Mouse (Mus musculus): Measurements from ENCODE around the gene Gm20696. TPM values are rescaled to one million over a fixed set of nuclear protein-coding genes. Genes with fewer than 3 reads are reported as not detected.

Gm20696 gene
- polyA plus RNA-seq, 1 experiment: 5.7 TPM

GRCm38 (mm10) chr6:99658586-99658985 lies 8.0 kb downstream of the Gm20696 start:
- no peak for TF ChIP-seq POLR2A (IDR thresholded peaks at IDR 0.05; ENCODE audit: borderline replicate concordance, control insufficient read depth, low read depth, low read length)
- no peak for TF ChIP-seq CTCF (IDR thresholded peaks at IDR 0.05; ENCODE audit: control insufficient read depth, insufficient read depth, low read length)
- Histone ChIP-seq H3K4me3 (replicated peaks; ENCODE audit: control insufficient read depth, low read depth, low read length) (no peak overlapping the region), H3K4me1 (ENCODE audit: control insufficient read depth, insufficient read depth, low read length) (no peaks in the 10 kb centered on the region; the same call in 1 of the 2 replicates), H3K27ac (ENCODE audit: control insufficient read depth, insufficient read depth, low read depth, low read length, poor library complexity) (no peak overlapping the region)
- WGBS: 40% methylated on average over 10 of the region's 10 CpGs

- no peak for TF ChIP-seq POLR2A (IDR thresholded peaks at IDR 0.05; ENCODE audit: borderline replicate concordance, control insufficient read depth, low read depth, low read length)
- TF ChIP-seq CTCF (IDR thresholded peaks at IDR 0.05; ENCODE audit: control insufficient read depth, insufficient read depth, low read length): no peak
- H3K4me1 ChIP-seq (ENCODE audit: control insufficient read depth, insufficient read depth, low read length): no peaks in the 10 kb centered on the region; the same call in 1 of the 2 replicates
- no peak overlapping the region for H3K4me3 ChIP-seq (replicated peaks; ENCODE audit: control insufficient read depth, low read depth, low read length)
- no peak overlapping the region; the same call in 1 of the 2 replicates for H3K27ac ChIP-seq (ENCODE audit: control insufficient read depth, insufficient read depth, low read depth, low read length, poor library complexity)
- WGBS: 41% methylated on average over 2 of the region's 2 CpGs
Observed at GRCm38 (mm10) chr6:99656088-99656487, 10.5 kb downstream of the Gm20696 start.

- WGBS: 8% methylated on average over 7 of the region's 7 CpGs
- Histone ChIP-seq H3K27ac (ENCODE audit: control insufficient read depth, insufficient read depth, low read depth, low read length, poor library complexity) (peak overlapping the region; percentile 41; the same call in 1 of the 2 replicates), H3K4me1 (ENCODE audit: control insufficient read depth, insufficient read depth, low read length) (peaks cover 2% of the 10 kb centered on the region; the same call in 1 of the 2 replicates), H3K4me3 (replicated peaks; ENCODE audit: control insufficient read depth, low read depth, low read length) (peak overlapping the region; percentile 49)
- TF ChIP-seq CTCF (IDR thresholded peaks at IDR 0.05; ENCODE audit: control insufficient read depth, insufficient read depth, low read length): no peak
- TF ChIP-seq POLR2A (IDR thresholded peaks at IDR 0.05; ENCODE audit: borderline replicate concordance, control insufficient read depth, low read depth, low read length): no peak
Observed at GRCm38 (mm10) chr6:99655488-99655887, 11.1 kb downstream of the Gm20696 start.

- 74% methylated on average over 5 of the region's 5 CpGs for WGBS
- no peak overlapping the region for H3K4me3 ChIP-seq (replicated peaks; ENCODE audit: control insufficient read depth, low read depth, low read length)
- H3K4me1 ChIP-seq (ENCODE audit: control insufficient read depth, insufficient read depth, low read length): peaks cover 2% of the 10 kb centered on the region; the same call in 1 of the 2 replicates
- H3K27ac ChIP-seq (ENCODE audit: control insufficient read depth, insufficient read depth, low read depth, low read length, poor library complexity): no peak overlapping the region
- TF ChIP-seq POLR2A (IDR thresholded peaks at IDR 0.05; ENCODE audit: borderline replicate concordance, control insufficient read depth, low read depth, low read length): no peak
- TF ChIP-seq CTCF (IDR thresholded peaks at IDR 0.05; ENCODE audit: control insufficient read depth, insufficient read depth, low read length): no peak
Observed at GRCm38 (mm10) chr6:99654343-99654742, 12.3 kb downstream of the Gm20696 start.

GRCm38 (mm10) chr6:99652341-99652740 lies 14.3 kb downstream of the Gm20696 start:
- Histone ChIP-seq H3K4me1 (ENCODE audit: control insufficient read depth, insufficient read depth, low read length) (peaks cover 2% of the 10 kb centered on the region; the same call in 1 of the 2 replicates), H3K27ac (ENCODE audit: control insufficient read depth, insufficient read depth, low read depth, low read length, poor library complexity) (no peak overlapping the region), H3K4me3 (replicated peaks; ENCODE audit: control insufficient read depth, low read depth, low read length) (no peak overlapping the region)
- WGBS: 78% methylated on average over 2 of the region's 2 CpGs
- no peak for TF ChIP-seq CTCF (IDR thresholded peaks at IDR 0.05; ENCODE audit: control insufficient read depth, insufficient read depth, low read length)
- no peak for TF ChIP-seq POLR2A (IDR thresholded peaks at IDR 0.05; ENCODE audit: borderline replicate concordance, control insufficient read depth, low read depth, low read length)

- TF ChIP-seq POLR2A (IDR thresholded peaks at IDR 0.05; ENCODE audit: borderline replicate concordance, control insufficient read depth, low read depth, low read length) (no peak), CTCF (IDR thresholded peaks at IDR 0.05; ENCODE audit: control insufficient read depth, insufficient read depth, low read length) (no peak)
- Histone ChIP-seq H3K4me1 (ENCODE audit: control insufficient read depth, insufficient read depth, low read length) (peaks cover 2% of the 10 kb centered on the region; the same call in 1 of the 2 replicates), H3K4me3 (replicated peaks; ENCODE audit: control insufficient read depth, low read depth, low read length) (no peak overlapping the region), H3K27ac (ENCODE audit: control insufficient read depth, insufficient read depth, low read depth, low read length, poor library complexity) (no peak overlapping the region)
- 26% methylated on average over 2 of the region's 2 CpGs for WGBS
Observed at GRCm38 (mm10) chr6:99649307-99649706, 17.3 kb downstream of the Gm20696 start.

GRCm38 (mm10) chr6:99646344-99646743 lies 20.3 kb downstream of the Gm20696 start:
- peaks cover 2% of the 10 kb centered on the region; the same call in 1 of the 2 replicates for H3K4me1 ChIP-seq (ENCODE audit: control insufficient read depth, insufficient read depth, low read length)
- no peak overlapping the region for H3K27ac ChIP-seq (ENCODE audit: control insufficient read depth, insufficient read depth, low read depth, low read length, poor library complexity)
- TF ChIP-seq POLR2A (IDR thresholded peaks at IDR 0.05; ENCODE audit: borderline replicate concordance, control insufficient read depth, low read depth, low read length) (no peak), CTCF (IDR thresholded peaks at IDR 0.05; ENCODE audit: control insufficient read depth, insufficient read depth, low read length) (no peak)
- no peak overlapping the region for H3K4me3 ChIP-seq (replicated peaks; ENCODE audit: control insufficient read depth, low read depth, low read length)
- WGBS: 86% methylated on average over 10 of the region's 10 CpGs

- Histone ChIP-seq H3K4me3 (replicated peaks; ENCODE audit: control insufficient read depth, low read depth, low read length) (no peak overlapping the region), H3K27ac (ENCODE audit: control insufficient read depth, insufficient read depth, low read depth, low read length, poor library complexity) (no peak overlapping the region), H3K4me1 (ENCODE audit: control insufficient read depth, insufficient read depth, low read length) (no peaks in the 10 kb centered on the region; the same call in 1 of the 2 replicates)
- 67% methylated on average over 5 of the region's 5 CpGs for WGBS
- TF ChIP-seq POLR2A (IDR thresholded peaks at IDR 0.05; ENCODE audit: borderline replicate concordance, control insufficient read depth, low read depth, low read length) (no peak), CTCF (IDR thresholded peaks at IDR 0.05; ENCODE audit: control insufficient read depth, insufficient read depth, low read length) (no peak)
Observed at GRCm38 (mm10) chr6:99644876-99645275, 21.7 kb downstream of the Gm20696 start.

GRCm38 (mm10) chr6:99644386-99644785 lies 22.2 kb downstream of the Gm20696 start:
- no peaks in the 10 kb centered on the region; the same call in 1 of the 2 replicates for H3K4me1 ChIP-seq (ENCODE audit: control insufficient read depth, insufficient read depth, low read length)
- H3K27ac ChIP-seq (ENCODE audit: control insufficient read depth, insufficient read depth, low read depth, low read length, poor library complexity): no peak overlapping the region
- no peak overlapping the region for H3K4me3 ChIP-seq (replicated peaks; ENCODE audit: control insufficient read depth, low read depth, low read length)
- TF ChIP-seq POLR2A (IDR thresholded peaks at IDR 0.05; ENCODE audit: borderline replicate concordance, control insufficient read depth, low read depth, low read length): no peak
- no peak for TF ChIP-seq CTCF (IDR thresholded peaks at IDR 0.05; ENCODE audit: control insufficient read depth, insufficient read depth, low read length)
- 56% methylated on average over 5 of the region's 5 CpGs for WGBS
